Mouse (Mus musculus): Measurements from ENCODE around the gene Nrxn3. TPM values are rescaled to one million over a fixed set of nuclear protein-coding genes. Genes with fewer than 3 reads are reported as not detected.
A peak's percentile ranks its signal among the peaks of the same experiment; 100 is the strongest.

The Nrxn3 gene
- polyA plus RNA-seq (2016; fragmentation: Nextera tagmentation; extraction: Ambion mirVana) = 42.5 and 47.3 TPM in 2 replicates

- Histone ChIP-seq H3K4me1 (0 out of 2 replicates have a peak, but pooled peaks cover 4% of the 10 kb centered on the region), H3K4me2 (replicated peaks) (peak within 1 kb of the TSS; percentile 57), H3K27me3 (no peaks in the 10 kb centered on the region), H3K4me3 (peak within 1 kb of the TSS; percentile 43), H3K27ac (replicated peaks) (0 out of 2 replicates have a peak within 1 kb of the TSS, but pooled peaks have one; percentile 20), H3K36me3 (no peaks in the 10 kb centered on the region), H3K9me3 (no peaks in the 10 kb centered on the region), H3K9ac (replicated peaks) (peak within 1 kb of the TSS; percentile 41; the same call in 1 of the 2 replicates)
- under 1% methylated on average over 9 of the region's 9 CpGs for WGBS
- peak; percentile 97 for ATAC-seq (ENCODE audit: low FRiP score, low read depth)
These were observed at the start of gene Nrxn3 for GRCm38 (mm10) chr12:88722691-88723070. Gene Nrxn3, plus strand, starts transcription at chr12:88722876.

GRCm38 (mm10) chr12:88704159-88704846 is 18.4 kb upstream of the Nrxn3 start:
- H3K9me3 ChIP-seq = no peaks in the 10 kb centered on the region
- no peaks in the 10 kb centered on the region for H3K36me3 ChIP-seq
- no peak overlapping the region; the same call in 1 of the 2 replicates for H3K4me2 ChIP-seq (replicated peaks)
- no peak; the same call in 1 of the 2 replicates for ATAC-seq (ENCODE audit: low FRiP score, low read depth)
- H3K9ac ChIP-seq (replicated peaks) = no peak overlapping the region
- no peak overlapping the region for H3K4me3 ChIP-seq
- H3K27ac ChIP-seq (replicated peaks) = no peak overlapping the region
- peaks cover 9% of the 10 kb centered on the region for H3K4me1 ChIP-seq
- WGBS = 59% methylated on average over 10 of the region's 10 CpGs
- no peaks in the 10 kb centered on the region for H3K27me3 ChIP-seq

DNA sequence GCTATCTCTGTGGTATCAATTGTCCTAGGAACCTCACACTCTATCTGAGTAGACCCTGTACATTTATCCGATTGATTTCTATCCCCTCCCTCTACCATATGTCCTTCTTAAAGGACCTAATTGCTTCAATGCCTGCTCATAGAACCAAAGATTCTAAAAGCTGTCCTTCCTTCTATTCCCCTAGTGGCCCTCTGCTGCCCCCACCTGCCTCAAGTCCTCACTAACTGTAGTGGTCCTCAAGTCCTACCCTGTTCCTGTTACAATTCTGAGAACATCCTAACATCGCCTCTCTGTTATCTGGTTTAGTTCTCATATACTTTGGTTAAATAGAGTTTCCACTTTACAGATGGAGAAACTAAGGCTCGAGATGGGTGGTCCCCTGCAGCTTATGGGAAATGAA is 16.7 kb upstream of the Nrxn3 start:
- H3K9me3 ChIP-seq = no peaks in the 10 kb centered on the region
- no peak overlapping the region for H3K4me2 ChIP-seq (replicated peaks)
- H3K9ac ChIP-seq (replicated peaks) = no peak overlapping the region
- H3K27ac ChIP-seq (replicated peaks) = no peak overlapping the region
- H3K4me1 ChIP-seq = peaks cover 12% of the 10 kb centered on the region
- no peaks in the 10 kb centered on the region for H3K36me3 ChIP-seq
- no peak for ATAC-seq (ENCODE audit: low FRiP score, low read depth)
- H3K27me3 ChIP-seq = no peaks in the 10 kb centered on the region
- 75% methylated on average over 3 of the region's 3 CpGs for WGBS
- no peak overlapping the region for H3K4me3 ChIP-seq

DNA sequence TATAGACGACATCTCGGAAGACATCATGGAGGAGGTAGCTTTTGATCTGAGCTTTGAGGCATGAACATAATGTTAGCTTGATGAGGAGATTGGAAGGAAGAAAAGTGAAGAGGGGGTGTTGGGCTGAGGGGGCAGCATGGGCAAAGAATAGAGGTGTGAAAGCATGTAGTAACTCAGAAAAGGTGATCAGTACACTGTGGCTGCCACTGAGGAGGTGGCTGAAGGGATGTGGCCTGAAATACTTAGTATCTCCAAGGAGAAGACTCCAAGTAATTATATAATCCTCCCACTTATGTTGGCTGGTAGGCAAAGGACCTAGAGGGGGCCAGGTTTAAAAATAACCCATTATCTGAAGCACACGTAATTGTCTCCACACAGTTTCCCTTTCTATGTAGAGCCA is 14.9 kb upstream of the Nrxn3 start:
- Histone ChIP-seq H3K4me2 (replicated peaks) (no peak overlapping the region), H3K9me3 (no peaks in the 10 kb centered on the region), H3K27ac (replicated peaks) (no peak overlapping the region), H3K4me3 (no peak overlapping the region), H3K9ac (replicated peaks) (no peak overlapping the region), H3K36me3 (no peaks in the 10 kb centered on the region), H3K27me3 (no peaks in the 10 kb centered on the region), H3K4me1 (peaks cover 12% of the 10 kb centered on the region)
- no peak for ATAC-seq (ENCODE audit: low FRiP score, low read depth)
- 88% methylated on average over 3 of the region's 3 CpGs for WGBS

GRCm38 (mm10) chr12:88709223-88709622 is 13.5 kb upstream of the Nrxn3 start:
- ATAC-seq (ENCODE audit: low FRiP score, low read depth) = peak; percentile 93
- no peaks in the 10 kb centered on the region for H3K36me3 ChIP-seq
- WGBS = 6% methylated on average over 11 of the region's 11 CpGs

GRCm38 (mm10) chr12:88713456-88713855 is 9.2 kb upstream of the Nrxn3 start:
- peaks cover 5% of the 10 kb centered on the region; the same call in 1 of the 2 replicates for H3K4me1 ChIP-seq
- no peak overlapping the region for H3K4me3 ChIP-seq
- no peak overlapping the region for H3K27ac ChIP-seq (replicated peaks)
- H3K9me3 ChIP-seq = no peaks in the 10 kb centered on the region
- no peaks in the 10 kb centered on the region for H3K27me3 ChIP-seq
- no peak for ATAC-seq (ENCODE audit: low FRiP score, low read depth)
- H3K9ac ChIP-seq (replicated peaks) = no peak overlapping the region
- H3K36me3 ChIP-seq = no peaks in the 10 kb centered on the region
- no peak overlapping the region for H3K4me2 ChIP-seq (replicated peaks)
- 74% methylated on average over 4 of the region's 4 CpGs for WGBS

More at GRCm38 (mm10) chr12:88709223-88709622, 13.5 kb upstream of the Nrxn3 start:
- Histone ChIP-seq H3K9me3 (no peaks in the 10 kb centered on the region), H3K27me3 (no peaks in the 10 kb centered on the region), H3K9ac (replicated peaks) (no peak overlapping the region), H3K27ac (replicated peaks) (no peak overlapping the region), H3K4me3 (no peak overlapping the region), H3K4me2 (replicated peaks) (no peak overlapping the region), H3K4me1 (peaks cover 8% of the 10 kb centered on the region)

DNA sequence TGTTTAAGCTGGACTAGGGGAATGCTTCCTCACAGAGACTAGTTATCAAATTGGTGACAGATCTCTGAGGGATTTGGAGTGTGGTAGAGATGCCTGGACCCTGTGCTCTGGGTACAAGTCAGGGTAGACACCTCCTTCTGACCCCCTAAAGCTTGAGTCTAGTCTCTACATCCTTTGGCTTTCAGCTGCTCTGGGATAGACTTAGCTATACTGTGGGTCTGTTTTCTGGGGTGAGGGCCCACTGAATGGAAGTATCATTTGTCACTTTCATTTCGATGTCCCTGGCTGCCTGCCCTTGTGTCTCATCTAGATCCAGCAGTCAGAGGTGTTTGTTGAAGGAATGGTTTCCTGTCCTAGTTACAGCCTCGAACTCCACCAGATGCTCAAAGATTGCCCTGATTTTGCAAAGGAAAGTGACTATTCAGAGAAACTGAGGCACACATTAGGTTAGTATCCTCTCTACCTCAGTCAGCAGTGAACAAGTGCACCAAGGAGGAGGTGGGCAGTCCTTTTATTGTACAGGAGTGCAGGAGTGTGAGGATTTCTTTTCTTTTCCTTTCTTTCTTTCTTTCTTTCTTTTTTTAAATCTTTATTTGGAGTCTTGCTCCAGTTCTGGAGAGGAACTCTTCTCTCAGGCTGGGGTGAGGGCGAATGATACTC is 515 bp upstream of the Nrxn3 start:
- no peaks in the 10 kb centered on the region for H3K36me3 ChIP-seq
- ATAC-seq (ENCODE audit: low FRiP score, low read depth) = peak; percentile 53
- peak overlapping the region; percentile 57 for H3K4me2 ChIP-seq (replicated peaks)
- no peaks in the 10 kb centered on the region for H3K9me3 ChIP-seq
- H3K27me3 ChIP-seq = no peaks in the 10 kb centered on the region
- peak overlapping the region; percentile 43; the same call in 1 of the 2 replicates for H3K4me3 ChIP-seq
- 47% methylated on average over 3 of the region's 3 CpGs for WGBS
- H3K27ac ChIP-seq (replicated peaks) = no peak overlapping the region
- H3K4me1 ChIP-seq = 0 out of 2 replicates have a peak, but pooled peaks cover 4% of the 10 kb centered on the region
- no peak overlapping the region for H3K9ac ChIP-seq (replicated peaks)

GRCm38 (mm10) chr12:88726316-88726715 is 3.6 kb downstream of the Nrxn3 start:
- Histone ChIP-seq H3K4me1 (0 out of 2 replicates have a peak, but pooled peaks cover 4% of the 10 kb centered on the region), H3K27me3 (no peaks in the 10 kb centered on the region), H3K27ac (replicated peaks) (peak overlapping the region; percentile 69), H3K9ac (replicated peaks) (no peak overlapping the region), H3K9me3 (no peaks in the 10 kb centered on the region), H3K4me3 (peak overlapping the region; percentile 43), H3K36me3 (no peaks in the 10 kb centered on the region), H3K4me2 (replicated peaks) (peak overlapping the region; percentile 34)
- no peak for ATAC-seq (ENCODE audit: low FRiP score, low read depth)
- 86% methylated on average over 13 of the region's 13 CpGs for WGBS

DNA sequence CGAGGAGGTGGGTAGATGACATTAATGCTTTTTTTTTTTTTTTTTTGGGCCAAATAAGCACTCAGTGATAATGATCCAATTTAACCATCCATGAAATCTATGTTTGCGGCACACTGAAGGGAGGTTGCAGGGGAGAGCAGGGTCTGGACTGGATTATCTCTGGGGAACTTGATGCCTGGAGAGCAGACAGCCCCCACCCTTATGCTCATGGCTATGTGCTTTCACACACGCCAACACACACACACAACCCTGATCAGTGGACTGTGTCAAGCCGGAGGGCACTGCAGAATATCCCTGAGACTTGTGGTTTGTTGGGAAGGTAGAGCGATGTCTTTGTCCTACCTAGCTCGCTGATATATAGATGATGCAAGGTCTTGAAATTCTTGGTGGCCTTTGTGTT is 4.1 kb downstream of the Nrxn3 start:
- peak overlapping the region; percentile 43 for H3K4me3 ChIP-seq
- peak overlapping the region; percentile 34 for H3K4me2 ChIP-seq (replicated peaks)
- no peaks in the 10 kb centered on the region for H3K27me3 ChIP-seq
- ATAC-seq (ENCODE audit: low FRiP score, low read depth) = no peak
- WGBS = 73% methylated on average over 6 of the region's 6 CpGs
- no peaks in the 10 kb centered on the region for H3K9me3 ChIP-seq
- H3K27ac ChIP-seq (replicated peaks) = peak overlapping the region; percentile 69
- H3K4me1 ChIP-seq = 0 out of 2 replicates have a peak, but pooled peaks cover 4% of the 10 kb centered on the region
- H3K9ac ChIP-seq (replicated peaks) = no peak overlapping the region
- no peaks in the 10 kb centered on the region for H3K36me3 ChIP-seq

- no peak for ATAC-seq (ENCODE audit: low FRiP score, low read depth)
- H3K27ac ChIP-seq (replicated peaks) = no peak overlapping the region
- no peaks in the 10 kb centered on the region for H3K27me3 ChIP-seq
- 61% methylated on average over 2 of the region's 2 CpGs for WGBS
- no peaks in the 10 kb centered on the region for H3K4me1 ChIP-seq
- no peaks in the 10 kb centered on the region for H3K9me3 ChIP-seq
- H3K4me3 ChIP-seq = no peak overlapping the region
- no peaks in the 10 kb centered on the region for H3K36me3 ChIP-seq
- H3K4me2 ChIP-seq (replicated peaks) = no peak overlapping the region
- no peak overlapping the region for H3K9ac ChIP-seq (replicated peaks)
These were observed 8.0 kb downstream of the Nrxn3 start for GRCm38 (mm10) chr12:88730720-88731119.

DNA sequence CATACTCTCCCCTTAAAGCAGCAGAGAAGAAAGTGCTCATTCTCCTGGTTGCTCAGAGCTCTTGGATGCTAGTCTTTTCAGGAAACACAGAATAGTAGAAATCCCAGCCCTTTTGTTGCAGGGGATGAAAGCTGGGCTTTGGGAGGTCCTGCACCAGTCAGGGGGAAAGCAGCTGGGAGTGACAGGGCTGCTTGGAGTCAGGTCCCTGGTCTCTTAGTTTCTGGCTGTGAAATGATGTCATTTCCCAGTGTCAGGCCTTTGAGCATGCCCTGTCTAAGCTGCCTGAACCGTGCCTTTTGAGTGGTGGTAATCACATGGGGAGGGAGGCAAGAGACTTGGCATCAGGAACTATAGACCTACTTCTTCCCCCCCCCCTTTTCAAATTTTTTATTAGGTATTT is 12.4 kb downstream of the Nrxn3 start:
- ATAC-seq (ENCODE audit: low FRiP score, low read depth) = no peak
- H3K4me2 ChIP-seq (replicated peaks) = no peak overlapping the region
- no peak overlapping the region for H3K4me3 ChIP-seq
- no peak overlapping the region for H3K9ac ChIP-seq (replicated peaks)
- no peaks in the 10 kb centered on the region for H3K27me3 ChIP-seq
- no peaks in the 10 kb centered on the region for H3K4me1 ChIP-seq
- WGBS = 22% methylated on average over 1 of the region's 1 CpGs
- no peak overlapping the region for H3K27ac ChIP-seq (replicated peaks)
- no peaks in the 10 kb centered on the region for H3K36me3 ChIP-seq
- no peaks in the 10 kb centered on the region for H3K9me3 ChIP-seq

GRCm38 (mm10) chr12:88737081-88737480 is 14.4 kb downstream of the Nrxn3 start:
- H3K4me2 ChIP-seq (replicated peaks) = no peak overlapping the region
- H3K36me3 ChIP-seq = no peaks in the 10 kb centered on the region
- H3K9ac ChIP-seq (replicated peaks) = no peak overlapping the region
- no peaks in the 10 kb centered on the region for H3K4me1 ChIP-seq
- WGBS = 81% methylated on average over 4 of the region's 4 CpGs
- no peaks in the 10 kb centered on the region for H3K27me3 ChIP-seq
- ATAC-seq (ENCODE audit: low FRiP score, low read depth) = no peak
- H3K4me3 ChIP-seq = no peak overlapping the region
- no peaks in the 10 kb centered on the region for H3K9me3 ChIP-seq
- H3K27ac ChIP-seq (replicated peaks) = no peak overlapping the region

All from midbrain, embryonic 12.5 days (tissue).